Mouse (Mus musculus) G1E-ER4 (cell line): ENCODE data around the gene Lnx2. TPM values are rescaled to one million over a fixed set of nuclear protein-coding genes. Genes with fewer than 3 reads are reported as not detected.

ENCODE experiments used
- GATA1 ChIP-seq: IDR thresholded peaks from one replicate; pipeline ENCODE4 v1.8.0; 2012; ENCODE audit warnings: low read length, inconsistent platforms
- polyA plus RNA-seq: library from polyadenylated mRNA; stranded (reverse); fragments of >175 nt; gene quantifications from 2 replicates; pipeline ENCODE4 v1.2.3, GENCODE M21; 2012

The Lnx2 gene
- polyA plus RNA-seq, 1 experiment, result 14.1 TPM

GRCm38 (mm10) chr5:147043240-147043844 is 33.0 kb downstream of the Lnx2 start:
- no peak for TF ChIP-seq GATA1

- TF ChIP-seq GATA1, result no peak
Measured at GRCm38 (mm10) chr5:147041965-147042937, 34.1 kb downstream of the Lnx2 start.

- no peak for TF ChIP-seq GATA1
Measured at GRCm38 (mm10) chr5:147039394-147039793, 37.0 kb downstream of the Lnx2 start.

- TF ChIP-seq GATA1, result no peak
Measured at GRCm38 (mm10) chr5:147037601-147038000, 38.8 kb downstream of the Lnx2 start.

- TF ChIP-seq GATA1, result no peak
Measured at GRCm38 (mm10) chr5:147036661-147037060, 39.7 kb downstream of the Lnx2 start.

- TF ChIP-seq GATA1, result no peak
Measured at GRCm38 (mm10) chr5:147036028-147036427, 40.4 kb downstream of the Lnx2 start.

GRCm38 (mm10) chr5:147035301-147035700 is 41.1 kb downstream of the Lnx2 start:
- TF ChIP-seq GATA1, result no peak

- no peak for TF ChIP-seq GATA1
Measured at GRCm38 (mm10) chr5:147034283-147034682, 42.1 kb downstream of the Lnx2 start.

GRCm38 (mm10) chr5:147033155-147033554 is 43.2 kb downstream of the Lnx2 start:
- no peak for TF ChIP-seq GATA1

GRCm38 (mm10) chr5:147031281-147031680 is 45.1 kb downstream of the Lnx2 start:
- TF ChIP-seq GATA1, result no peak

- no peak for TF ChIP-seq GATA1
Measured at GRCm38 (mm10) chr5:147024331-147025034, 51.9 kb downstream of the Lnx2 start.

- TF ChIP-seq GATA1, result no peak
Measured at GRCm38 (mm10) chr5:147023245-147023970, 53.0 kb downstream of the Lnx2 start.

- TF ChIP-seq GATA1, result no peak
Measured at GRCm38 (mm10) chr5:147021546-147022265, 54.7 kb downstream of the Lnx2 start.

- no peak for TF ChIP-seq GATA1
Measured at GRCm38 (mm10) chr5:147020579-147020978, 55.8 kb downstream of the Lnx2 start.

GRCm38 (mm10) chr5:147018761-147019160 is 57.6 kb downstream of the Lnx2 start:
- TF ChIP-seq GATA1, result no peak
